Mouse (Mus musculus) liver, adult 2 months (tissue): ENCODE measurements around the gene Olfr68. TPM values are rescaled to one million over a fixed set of nuclear protein-coding genes. Genes with fewer than 3 reads are reported as not detected.
"Not testable (repeated sequence)": the region's sequence is repeated elsewhere in the genome, so short reads cannot be mapped to it uniquely, and the experiment has no call there.

ENCODE experiments used
- DNase-seq: peaks from one replicate; pipeline ENCODE4 v3.0.0-alpha.2; 2011; ENCODE audit warnings: low read depth, low spot score; ENCODE audit errors: extremely low read depth
- H3K27ac ChIP-seq: fragments of 200-500 bp; replicated peaks from 2 replicates; pipeline ENCODE4 v1.5.1; 2012; ENCODE audit warnings: low read depth, mild to moderate bottlenecking, control low read depth, inconsistent platforms, low read length; ENCODE audit not compliant: insufficient read depth
- H3K27me3 ChIP-seq: fragments of 200-500 bp; 2 replicates; pipeline ENCODE4 v1.6.1; 2012; ENCODE audit warnings: mild to moderate bottlenecking, moderate library complexity, low read length, inconsistent platforms; ENCODE audit not compliant: control insufficient read depth, insufficient read depth
- H3K36me3 ChIP-seq: fragments of 200-500 bp; 2 replicates; pipeline ENCODE4 v1.6.1; 2012; ENCODE audit warnings: low read length, inconsistent platforms; ENCODE audit not compliant: control insufficient read depth, insufficient read depth
- H3K4me1 ChIP-seq: fragments of 200-500 bp; 2 replicates; pipeline ENCODE4 v1.6.1; 2011; ENCODE audit warnings: low read length; ENCODE audit not compliant: control insufficient read depth, insufficient read depth
- H3K4me3 ChIP-seq: fragments of 200-500 bp; 2 replicates; pipeline ENCODE4 v1.5.1; 2011; ENCODE audit warnings: low read depth, mild to moderate bottlenecking, control low read depth, low read length, moderate library complexity; ENCODE audit not compliant: insufficient read depth
- H3K79me2 ChIP-seq: fragments of 200-500 bp; 2 replicates; pipeline ENCODE4 v1.6.1; 2012; ENCODE audit warnings: inconsistent platforms, mild to moderate bottlenecking, low read length, moderate library complexity; ENCODE audit not compliant: control insufficient read depth, insufficient read depth
- H3K9ac ChIP-seq: fragments of 200-500 bp; 2 replicates; pipeline ENCODE4 v1.6.1; 2012; ENCODE audit warnings: low read depth, mild to moderate bottlenecking, control low read depth, inconsistent platforms, low read length
- CTCF ChIP-seq: fragments of 200-500 bp; IDR thresholded peaks from 2 replicates; pipeline ENCODE4 v1.5.1; 2011; ENCODE audit warnings: low read depth, low read length, control low read depth
- POLR2A ChIP-seq: fragments of 200-500 bp; IDR thresholded peaks from 2 replicates; pipeline ENCODE4 v1.6.1; 2011; ENCODE audit warnings: low read length, control low read depth; ENCODE audit not compliant: insufficient read depth; ENCODE audit errors: extremely low read depth
- WGBS: fragments of 180-500 bp; shearing (Covaris S2); methylation state at CpG from one replicate; pipeline ENCODE4 v1.1.7; 2018; 5-methylcytosine and 5-hydroxymethylcytosine counted together
- polyA plus RNA-seq: library from polyadenylated mRNA; depleted of rRNA; stranded (reverse); fragments of >200 nt; gene quantifications from 2 replicates; pipeline ENCODE4 v1.2.3, GENCODE M21; 2012
- total RNA-seq: library from RNA; depleted of rRNA; stranded (reverse); fragments of >200 nt; gene quantifications from 2 replicates; pipeline ENCODE4 v1.2.3, GENCODE M21; 2014

The Olfr68 gene
- total and polyA plus RNA-seq, 2 experiments = not detected

GRCm38 (mm10) chr7:103808971-103809800, 29.7 kb upstream of the Olfr68 start:
- H3K27me3 ChIP-seq = no peaks in the 10 kb centered on the region
- H3K79me2 ChIP-seq = no peaks in the 10 kb centered on the region
- H3K4me3 ChIP-seq = no peak overlapping the region
- H3K4me1 ChIP-seq = no peaks in the 10 kb centered on the region
- H3K36me3 ChIP-seq = no peaks in the 10 kb centered on the region
- no peak overlapping the region for H3K27ac ChIP-seq
- H3K9ac ChIP-seq = no peak overlapping the region
- no peak for TF ChIP-seq POLR2A
- DNase-seq = no peak
- 44% methylated on average over 5 of the region's 5 CpGs for WGBS

GRCm38 (mm10) chr7:103808120-103808519, 28.6 kb upstream of the Olfr68 start:
- not testable (repeated sequence) for H3K36me3 ChIP-seq, H3K27ac ChIP-seq, H3K79me2 ChIP-seq, H3K9ac ChIP-seq, DNase-seq, H3K4me3 ChIP-seq, H3K27me3 ChIP-seq, H3K4me1 ChIP-seq
- 44% methylated on average over 2 of the region's 2 CpGs for WGBS

- Histone ChIP-seq H3K9ac (no peak overlapping the region), H3K4me1 (no peaks in the 10 kb centered on the region), H3K27me3 (no peaks in the 10 kb centered on the region), H3K4me3 (no peak overlapping the region), H3K27ac (no peak overlapping the region), H3K79me2 (no peaks in the 10 kb centered on the region), H3K36me3 (no peaks in the 10 kb centered on the region)
- peak; percentile 29 for DNase-seq
- TF ChIP-seq POLR2A (no peak), CTCF (peak; percentile 36)
- WGBS = 72% methylated on average over 1 of the region's 1 CpGs
These were observed 27.4 kb upstream of the Olfr68 start for GRCm38 (mm10) chr7:103806856-103807255.

GRCm38 (mm10) chr7:103792669-103793388, 13.3 kb upstream of the Olfr68 start:
- 21% methylated on average over 4 of the region's 4 CpGs for WGBS
- peak; percentile 5 for DNase-seq
- H3K36me3 ChIP-seq = no peaks in the 10 kb centered on the region
- TF ChIP-seq CTCF = no peak
- no peak for TF ChIP-seq POLR2A
- H3K27ac ChIP-seq = no peak overlapping the region
- H3K9ac ChIP-seq = no peak overlapping the region
- no peaks in the 10 kb centered on the region for H3K79me2 ChIP-seq
- H3K27me3 ChIP-seq = no peaks in the 10 kb centered on the region
- no peak overlapping the region for H3K4me3 ChIP-seq
- H3K4me1 ChIP-seq = no peaks in the 10 kb centered on the region

GRCm38 (mm10) chr7:103791721-103792120, 12.2 kb upstream of the Olfr68 start, which contains the start of gene Olfr67:
Gene Olfr67 (minus strand): TSS chr7:103791821.
- no peak within 1 kb of the TSS for H3K27ac ChIP-seq
- H3K79me2 ChIP-seq = no peaks in the 10 kb centered on the region
- TF ChIP-seq POLR2A = no peak
- 65% methylated on average over 3 of the region's 3 CpGs for WGBS
- H3K4me1 ChIP-seq = no peaks in the 10 kb centered on the region
- no peaks in the 10 kb centered on the region for H3K36me3 ChIP-seq
- H3K9ac ChIP-seq = no peak within 1 kb of the TSS
- H3K27me3 ChIP-seq = no peaks in the 10 kb centered on the region
- no peak within 1 kb of the TSS for H3K4me3 ChIP-seq
- no peak for DNase-seq

GRCm38 (mm10) chr7:103777652-103778051, 1.8 kb downstream of the Olfr68 start:
- H3K4me1 ChIP-seq, H3K79me2 ChIP-seq, DNase-seq, H3K4me3 ChIP-seq, H3K27me3 ChIP-seq, H3K36me3 ChIP-seq, H3K27ac ChIP-seq, H3K9ac ChIP-seq: not testable (repeated sequence)
- 72% methylated on average over 4 of the region's 4 CpGs for WGBS
